Mouse (Mus musculus) adrenal gland, postnatal 14 days (tissue): ENCODE measurements around the gene Manba. TPM values are rescaled to one million over a fixed set of nuclear protein-coding genes. Genes with fewer than 3 reads are reported as not detected.
"Not testable (repeated sequence)": the region's sequence is repeated elsewhere in the genome, so short reads cannot be mapped to it uniquely, and the experiment has no call there.

ENCODE experiments used
- DNase-seq: peaks from one replicate; pipeline ENCODE4 v3.0.0; 2021; ENCODE audit warnings: mixed read lengths
- total RNA-seq: library from RNA; stranded (reverse); gene quantifications from 2 replicates; pipeline ENCODE4 v1.2.3, GENCODE M21; 2021

Manba gene
- total RNA-seq, 1 experiment from 2014 or later: 16.2 TPM

- no peak for DNase-seq
These were observed 940 bp downstream of the Manba start for GRCm38 (mm10) chr3:135486351-135486750.

DNA sequence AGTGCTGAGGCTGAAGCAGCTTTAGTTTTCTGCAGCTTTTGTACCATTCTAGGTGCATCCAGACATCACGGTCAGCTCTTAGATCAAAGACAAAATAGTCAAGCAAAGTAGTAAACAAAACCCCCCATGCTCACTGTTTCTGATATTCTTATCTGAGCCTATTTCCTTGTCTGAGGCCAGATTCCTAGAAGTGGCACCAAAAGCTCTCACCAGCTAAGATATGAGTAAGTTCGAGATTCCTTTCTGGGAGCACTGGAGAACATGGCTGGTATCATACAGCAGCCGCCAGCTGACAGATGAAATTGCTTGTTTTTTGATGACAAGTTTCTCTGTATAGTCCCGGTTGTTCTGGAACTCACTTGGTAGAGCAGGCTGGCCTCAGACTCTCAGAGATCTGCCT, 2.4 kb downstream of the Manba start:
- DNase-seq: no peak

DNA sequence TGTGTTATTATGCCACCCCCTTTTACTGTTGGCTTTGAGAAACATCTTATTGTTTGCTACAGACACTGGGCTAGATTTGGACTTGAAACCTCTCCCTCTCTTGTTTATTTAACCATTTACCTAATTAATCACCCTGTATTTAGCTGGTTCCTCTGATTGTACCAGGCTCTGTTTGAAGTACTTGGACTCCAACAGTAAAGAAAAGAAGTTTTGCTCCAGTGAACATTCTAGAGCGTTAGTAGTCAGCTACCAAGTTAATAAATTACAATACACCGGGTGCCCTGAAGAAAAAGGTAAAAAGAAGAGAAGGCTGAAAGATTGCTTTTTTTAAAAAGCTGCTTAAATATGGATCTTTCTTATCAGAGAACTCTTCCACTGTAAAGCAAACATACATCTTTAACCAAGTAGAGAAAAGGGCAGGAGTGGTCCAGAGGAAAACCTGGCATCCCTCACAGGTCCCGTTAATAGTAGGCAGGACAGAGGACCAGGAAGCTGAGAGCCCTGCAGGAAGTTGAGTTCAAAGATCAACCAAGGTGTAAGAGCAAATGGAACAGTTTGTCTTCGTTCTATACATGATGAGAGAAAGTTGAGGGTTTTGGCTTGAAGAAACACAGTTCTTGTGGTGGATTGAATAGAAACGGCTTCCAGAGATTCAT, 4.6 kb downstream of the Manba start:
- DNase-seq: no peak

DNA sequence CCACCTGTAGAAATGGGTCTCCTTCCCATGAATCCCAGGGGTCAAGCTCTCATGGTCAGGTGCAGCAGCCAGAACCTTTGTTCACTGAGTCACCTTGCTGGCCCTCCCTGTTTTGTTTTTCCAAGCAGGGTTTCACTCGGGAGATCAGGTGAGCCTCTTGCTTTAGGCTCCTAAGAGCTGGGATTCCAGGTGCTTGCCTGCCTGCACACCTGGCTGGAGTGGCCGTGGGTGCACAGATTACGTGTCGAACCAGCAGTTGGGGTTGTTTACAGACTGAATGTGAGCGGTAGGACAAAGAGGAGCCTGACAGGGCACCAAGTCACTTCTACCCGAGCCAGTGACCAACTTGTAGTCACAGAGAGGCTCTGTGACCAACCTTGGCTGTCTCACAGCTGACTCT, 5.7 kb downstream of the Manba start:
- DNase-seq: no peak

DNA sequence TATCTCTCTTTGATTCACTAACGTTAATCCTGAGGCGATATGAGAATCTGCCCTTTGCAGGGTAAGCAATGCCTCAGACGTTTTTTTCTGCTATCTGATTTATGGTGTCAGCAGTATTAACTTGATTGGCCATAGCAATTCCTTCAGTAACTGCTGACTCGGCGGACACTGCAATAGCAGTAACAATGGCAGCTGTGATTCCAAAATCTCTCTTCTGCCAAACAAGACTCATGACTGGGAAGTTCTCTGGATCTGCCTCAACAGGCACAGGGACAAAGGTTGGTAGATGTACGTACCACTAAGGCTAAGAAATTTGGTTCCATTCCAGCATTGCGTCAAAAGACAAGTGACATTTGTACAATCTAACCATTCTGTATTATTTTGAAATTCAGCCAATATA, 7.9 kb downstream of the Manba start:
- DNase-seq: not testable (repeated sequence)

- not testable (repeated sequence) for DNase-seq
These were observed 12.5 kb downstream of the Manba start for GRCm38 (mm10) chr3:135497956-135498355.

- DNase-seq: peak; percentile 40
These were observed 13.5 kb downstream of the Manba start for GRCm38 (mm10) chr3:135498891-135499290.

DNA sequence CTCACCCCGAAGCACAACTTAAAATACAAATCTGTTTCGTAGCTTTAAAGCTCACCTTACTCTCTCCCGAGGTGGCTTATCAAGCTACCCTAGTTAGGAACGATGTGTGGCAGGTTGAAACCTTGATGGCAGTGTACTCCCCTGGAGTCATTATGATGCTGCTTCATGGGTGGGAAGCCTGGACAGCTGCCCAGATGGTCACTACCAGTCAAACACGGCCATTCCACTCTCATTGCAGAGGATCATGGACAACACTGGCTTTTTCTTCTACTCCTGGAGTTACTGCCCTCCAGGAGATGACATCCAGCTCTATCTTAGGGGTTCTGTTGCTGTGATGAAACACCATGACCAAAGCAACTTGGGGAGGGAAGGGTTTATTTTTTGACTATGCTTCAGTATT, 17.7 kb downstream of the Manba start:
- DNase-seq: no peak

GRCm38 (mm10) chr3:135505369-135505909, 20.0 kb downstream of the Manba start:
- peak; percentile 83 for DNase-seq

DNA sequence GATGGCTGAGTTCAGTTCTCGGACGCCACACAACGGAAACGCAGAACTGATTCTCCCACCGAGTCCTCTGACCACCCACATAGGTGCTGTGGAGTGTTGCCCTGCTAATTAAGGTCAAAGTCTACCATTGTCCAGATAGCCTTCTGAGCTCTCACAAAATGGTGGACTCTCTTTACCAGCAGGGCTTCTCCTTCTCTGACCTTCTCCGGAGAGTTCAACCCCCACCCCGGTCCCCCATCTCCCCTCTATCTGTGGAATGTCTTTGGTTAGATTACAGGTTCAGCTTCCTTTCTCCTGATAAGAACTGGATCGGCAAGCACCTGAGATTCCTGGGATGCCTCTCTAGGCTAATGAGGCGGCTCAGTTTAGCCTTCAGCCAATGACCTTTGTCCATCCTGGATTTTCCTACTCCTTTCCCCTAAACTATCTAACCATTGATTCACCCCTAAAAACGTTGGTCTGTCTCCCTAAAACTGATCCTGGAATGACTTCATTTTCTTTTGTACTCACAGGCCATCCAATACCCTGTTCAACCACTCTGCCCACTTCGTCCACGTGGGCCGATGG, 20.6 kb downstream of the Manba start:
- DNase-seq: no peak

- no peak for DNase-seq
These were observed 22.1 kb downstream of the Manba start for GRCm38 (mm10) chr3:135507506-135507905.

- no peak for DNase-seq
These were observed 22.8 kb downstream of the Manba start for GRCm38 (mm10) chr3:135508191-135508590.

DNA sequence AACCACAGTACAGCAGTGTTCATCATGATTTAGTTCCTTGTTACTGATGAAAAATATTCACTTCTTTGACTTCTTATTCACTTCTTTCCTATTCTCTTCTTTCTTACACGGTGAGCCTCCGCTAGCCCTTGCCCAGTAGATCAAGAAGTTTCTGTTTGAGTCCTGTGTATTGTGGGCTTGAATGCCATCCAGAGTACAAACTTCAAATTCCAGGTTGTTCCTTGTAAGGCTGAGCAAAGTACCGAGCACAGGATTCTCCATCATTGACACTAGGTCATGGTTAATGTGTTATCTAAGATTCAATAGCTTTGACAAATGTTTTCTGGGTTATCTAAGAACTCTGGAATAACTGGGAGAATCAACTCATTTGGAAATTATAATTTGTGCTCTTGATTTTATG, 25.0 kb downstream of the Manba start:
- DNase-seq: no peak

DNA sequence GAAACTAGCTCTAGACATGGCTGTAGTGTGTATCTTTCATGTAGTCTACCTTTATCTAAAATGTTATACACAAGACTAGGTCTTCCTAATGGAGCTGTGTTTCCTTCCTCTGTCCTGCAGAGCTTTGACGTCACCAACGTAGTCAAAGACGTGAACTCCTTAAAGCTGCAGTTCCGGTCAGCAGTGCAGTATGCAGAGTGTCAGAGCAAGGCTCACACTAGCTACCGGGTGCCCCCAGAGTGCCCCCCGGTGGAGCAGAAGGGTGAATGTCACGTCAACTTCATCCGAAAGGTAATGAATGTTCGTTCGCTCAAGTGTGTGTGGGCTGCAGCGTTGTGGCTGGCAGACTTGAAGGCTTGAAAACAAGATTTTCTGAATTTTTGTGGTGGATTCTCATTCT, 26.3 kb downstream of the Manba start:
- no peak for DNase-seq

DNA sequence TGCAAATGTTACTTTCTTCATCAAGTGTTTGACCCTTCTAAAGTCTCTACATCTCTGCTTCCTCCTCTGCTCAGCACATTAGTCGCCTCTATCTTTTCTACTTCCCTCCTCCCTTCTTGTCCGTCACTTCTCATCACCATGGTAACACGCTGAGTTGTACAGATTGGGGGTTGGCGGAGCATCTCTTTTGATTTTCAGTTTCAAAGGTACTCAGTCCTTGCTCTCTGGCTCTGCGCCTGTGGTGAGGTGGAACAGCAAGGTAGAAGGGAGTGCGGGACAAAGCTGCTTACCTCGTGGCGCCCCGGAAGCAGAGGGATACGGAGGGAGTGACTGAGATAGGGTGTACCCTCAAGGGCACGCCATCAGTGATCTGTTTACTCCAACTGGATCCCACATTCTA, 27.9 kb downstream of the Manba start:
- DNase-seq: no peak

GRCm38 (mm10) chr3:135513800-135514425, 28.5 kb downstream of the Manba start:
- no peak for DNase-seq

DNA sequence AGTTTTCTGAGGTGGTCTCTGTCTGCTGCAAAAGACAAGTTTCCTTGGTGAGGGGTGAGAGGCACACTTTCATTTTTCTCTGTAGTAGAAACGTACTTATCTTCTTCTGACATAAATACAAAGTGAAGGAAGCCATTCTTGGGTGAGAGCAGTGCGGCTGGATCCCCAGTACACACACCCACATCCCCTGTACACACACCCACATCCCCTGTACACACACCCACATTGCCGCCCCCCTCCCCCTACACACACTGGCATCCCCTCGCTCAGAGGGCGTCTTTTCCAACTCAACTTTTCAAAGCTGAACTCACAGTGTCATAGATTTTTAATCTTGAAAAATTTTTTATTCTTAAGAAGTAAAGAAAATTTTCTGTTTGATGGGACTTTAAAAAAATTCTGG, 29.8 kb downstream of the Manba start:
- DNase-seq: no peak

DNA sequence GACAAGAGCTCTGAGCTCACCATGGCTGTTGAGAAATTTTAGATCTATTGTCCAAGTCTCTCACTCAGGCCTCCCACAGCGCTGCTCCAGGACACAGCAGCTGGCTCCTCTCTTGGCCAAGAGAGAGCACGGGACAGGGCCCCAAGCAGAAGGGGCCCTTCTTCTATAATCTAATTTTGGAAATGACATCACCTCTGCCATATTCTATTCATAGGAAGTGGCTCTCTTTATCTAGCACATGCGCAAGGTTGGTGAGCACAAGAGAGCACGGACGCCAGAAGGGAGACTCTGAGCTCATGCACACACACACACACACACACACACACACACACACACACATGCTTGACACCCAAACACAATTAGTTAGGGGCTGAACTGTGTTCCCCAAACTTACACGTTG, 31.5 kb downstream of the Manba start:
- no peak for DNase-seq

GRCm38 (mm10) chr3:135518882-135519281, 33.5 kb downstream of the Manba start:
- no peak for DNase-seq

DNA sequence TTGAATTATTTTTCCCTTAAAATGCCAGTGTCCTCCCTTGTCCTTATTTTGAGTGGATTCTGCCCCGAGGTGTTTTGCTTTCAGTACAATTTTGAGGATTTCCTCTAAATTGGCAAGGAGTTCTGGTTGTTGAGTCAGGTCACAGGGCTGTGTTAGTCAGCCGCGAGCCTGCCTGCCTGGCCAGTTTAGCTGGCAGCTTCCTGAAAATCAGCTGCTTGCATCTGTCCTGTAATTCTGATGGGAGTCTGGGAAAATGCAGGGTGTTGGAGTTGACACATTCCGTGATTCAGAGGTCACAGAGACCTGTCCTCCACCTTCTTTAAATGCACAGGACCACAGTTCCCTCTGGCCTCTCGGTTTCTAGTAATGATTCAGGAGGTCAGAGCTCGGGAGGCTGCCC, 34.2 kb downstream of the Manba start:
- peak; percentile 50 for DNase-seq

DNA sequence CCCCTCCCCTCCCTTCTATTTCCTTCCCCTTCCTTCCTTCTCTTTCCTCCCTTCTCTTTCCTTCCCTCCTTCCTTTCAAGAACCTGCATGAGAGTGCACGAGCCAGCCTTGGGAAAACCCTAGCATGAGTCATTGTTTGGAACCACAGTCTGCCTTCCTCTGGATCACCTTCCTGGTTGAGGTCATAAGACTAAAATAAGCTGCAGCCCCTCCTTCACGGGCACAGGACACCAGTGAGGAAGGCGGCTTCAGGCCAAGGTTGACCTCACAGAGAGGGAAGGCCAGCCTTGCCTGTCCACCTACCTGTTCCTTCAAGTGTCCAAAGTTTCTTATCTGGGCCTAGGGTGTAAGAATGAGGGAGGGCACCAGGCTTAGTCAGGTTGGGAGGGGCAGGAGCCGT, 36.6 kb downstream of the Manba start:
- peak; percentile 83 for DNase-seq

- no peak for DNase-seq
These were observed 37.4 kb downstream of the Manba start for GRCm38 (mm10) chr3:135522618-135523355.

GRCm38 (mm10) chr3:135524900-135525299, 39.5 kb downstream of the Manba start:
- not testable (repeated sequence) for DNase-seq
